In genomic region chr6:22459440-22460016, GRCm38 (mm10) we compare ENCODE assay signal across 14 mouse cellular contexts.
DNase-seq lines count a peak whose midpoint lies in the region; ATAC-seq lines count a peak whose summit lies in the region.
"Had no signal": no experiment of that assay in that cellular context is flagged by ENCODE, and none has a peak within 500 bp of the region (broad histone marks: within the 10 kb centered on the region; RNA-seq: fewer than 3 reads in every experiment).

No protein-coding gene starts in this region.

- H3K9ac ChIP-seq in liver, embryonic 11.5 days (ENCODE audit: low read depth, low read length) = no peak overlapping the region
- H3K9ac ChIP-seq: midbrain, embryonic 12.5 days had no signal

- H3K27me3 ChIP-seq in liver, embryonic 11.5 days (replicated peaks; ENCODE audit: control insufficient read depth, insufficient read depth, low read length) = no peaks in the 10 kb centered on the region
- H3K27me3 ChIP-seq: midbrain, embryonic 12.5 days had no signal

- H3K27ac ChIP-seq in liver, embryonic 11.5 days (ENCODE audit: low read depth, low read length) = no peak overlapping the region
- H3K27ac ChIP-seq: left cerebral cortex, adult 2 months; midbrain, embryonic 12.5 days had no signal

- no peaks in the 10 kb centered on the region for H3K9me3 ChIP-seq in liver, embryonic 11.5 days (ENCODE audit: control insufficient read depth, low read length)
- H3K9me3 ChIP-seq: midbrain, embryonic 12.5 days had no signal

- 56% methylated on average over 7 of the region's 7 CpGs for WGBS in liver, embryonic 11.5 days

- H3K4me3 ChIP-seq in liver, embryonic 11.5 days (ENCODE audit: low read depth, low read length) = no peak overlapping the region
- H3K4me3 ChIP-seq: left cerebral cortex, adult 2 months; midbrain, embryonic 12.5 days had no signal

- no peaks in the 10 kb centered on the region for H3K36me3 ChIP-seq in liver, embryonic 11.5 days (ENCODE audit: control insufficient read depth, insufficient read depth, low read length)
- H3K36me3 ChIP-seq: midbrain, embryonic 12.5 days had no signal

- peak overlapping the region; percentile 21; the same call in 1 of the 2 replicates for H3K4me2 ChIP-seq in liver, embryonic 11.5 days
- H3K4me2 ChIP-seq: midbrain, embryonic 12.5 days had no signal

- H3K4me1 ChIP-seq in liver, embryonic 11.5 days (replicated peaks; ENCODE audit: control insufficient read depth, insufficient read depth, low read length) = no peaks in the 10 kb centered on the region
- H3K4me1 ChIP-seq: midbrain, embryonic 12.5 days had no signal

- DNase-seq in liver, embryonic 11.5 days (ENCODE audit: low spot score) = no peak
- DNase-seq in liver = no peak
- DNase-seq in adipocyte (ENCODE audit: low spot score) = peak; percentile 12
- no peak for DNase-seq in cerebellum, postnatal 10 days
- DNase-seq in left cerebral cortex, adult 9 months (ENCODE audit: low spot score in 2 of 2) = no peak
- DNase-seq: adrenal gland, postnatal 25 days; cerebellum, adult 2 months; kidney, postnatal 10 days; lung, adult 18-20 months had no signal

- no peak for ATAC-seq in liver, embryonic 11.5 days (replicated peaks; ENCODE audit: low FRiP score)
- peak; percentile 89 for ATAC-seq in granulocyte monocyte progenitor cell, adult 5-6 weeks (replicated peaks; ENCODE audit: poor library complexity, severe bottlenecking)
- ATAC-seq in neutrophil, adult 5-6 weeks (ENCODE audit: extremely low read depth, insufficient number of reproducible peaks, low FRiP score, poor library complexity, severe bottlenecking) = 0 out of 2 replicates have a peak, but pooled peaks have one; percentile 39
- ATAC-seq: inflammation-experienced regulatory T-cells, adult 6 months had no signal
